In the genomic region with DNA sequence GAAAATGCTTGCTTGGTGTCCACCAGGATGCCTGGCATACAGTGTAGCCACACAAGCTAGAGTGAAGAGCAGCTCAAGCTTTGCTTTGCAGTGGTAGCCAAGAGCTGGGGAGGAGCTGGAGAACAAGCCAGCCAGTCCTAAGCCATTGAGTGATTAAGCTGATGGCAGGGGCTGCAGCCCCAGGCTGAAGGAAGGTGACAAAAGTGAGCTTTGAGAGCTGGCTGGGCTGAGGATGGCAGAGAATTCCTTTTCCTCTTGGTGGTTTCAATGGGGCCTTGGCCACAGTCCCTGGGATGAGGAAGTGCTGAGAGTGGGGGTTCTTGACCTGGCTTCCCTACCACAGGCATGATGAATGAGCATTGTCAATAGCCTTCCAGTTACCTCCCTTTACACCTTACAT, we compare ENCODE assay signal across 24 mouse cellular contexts. TPM values are rescaled to one million over a fixed set of nuclear protein-coding genes. Genes with fewer than 3 reads are reported as not detected.
DNase-seq lines count a peak whose midpoint lies in the region; ATAC-seq and TF ChIP-seq lines count a peak whose summit lies in the region.
"Had no signal": no experiment of that assay in that cellular context is flagged by ENCODE, and none has a peak within 500 bp of the region (broad histone marks: within the 10 kb centered on the region; RNA-seq: fewer than 3 reads in every experiment).

No protein-coding gene starts in this region.

- no peaks in the 10 kb centered on the region for H3K4me1 ChIP-seq in hindbrain, embryonic 16.5 days (ENCODE audit: control insufficient read depth, insufficient read depth, low read depth, low read length)
- no peaks in the 10 kb centered on the region for H3K4me1 ChIP-seq in hindbrain, embryonic 10.5 days (replicated peaks)
- H3K4me1 ChIP-seq in intestine, embryonic 14.5 days (replicated peaks; ENCODE audit: control insufficient read depth, insufficient read depth, low read length), result no peaks in the 10 kb centered on the region
- no peaks in the 10 kb centered on the region for H3K4me1 ChIP-seq in intestine, embryonic 16.5 days (ENCODE audit: control insufficient read depth, insufficient read depth, low read length)
- peaks cover 53 to 71% of the 10 kb centered on the region in 2 experiments for H3K4me1 ChIP-seq in MEL (ENCODE audit: control insufficient read depth in 1 of 2, insufficient read depth in 2 of 2, low read length in 2 of 2)
- no peaks in the 10 kb centered on the region for H3K4me1 ChIP-seq in stomach, postnatal 0 days (replicated peaks; ENCODE audit: control insufficient read depth, insufficient read depth)
- H3K4me1 ChIP-seq: embryonic facial prominence, embryonic 13.5 days; embryonic facial prominence, embryonic 15.5 days; forebrain, embryonic 10.5 days; forebrain, embryonic 12.5 days had no signal

- no peak for TF ChIP-seq EP300 in MEL (IDR thresholded peaks at IDR 0.05; ENCODE audit: low read depth in 1 of 2, low read length in 2 of 2)
- TF ChIP-seq EP300 in stomach, postnatal 0 days (optimal IDR thresholded peaks at IDR 0.05), result no peak

- no peaks in the 10 kb centered on the region for H3K27me3 ChIP-seq in hindbrain, embryonic 16.5 days (replicated peaks; ENCODE audit: control insufficient read depth, insufficient read depth, low read length)
- no peaks in the 10 kb centered on the region for H3K27me3 ChIP-seq in hindbrain, embryonic 10.5 days (ENCODE audit: insufficient read depth, poor library complexity, severe bottlenecking)
- no peaks in the 10 kb centered on the region for H3K27me3 ChIP-seq in intestine, embryonic 14.5 days (replicated peaks; ENCODE audit: control insufficient read depth, insufficient read depth, low read length)
- H3K27me3 ChIP-seq in intestine, embryonic 16.5 days (replicated peaks; ENCODE audit: control insufficient read depth, insufficient read depth, low read length), result no peaks in the 10 kb centered on the region
- H3K27me3 ChIP-seq in MEL (ENCODE audit: control insufficient read depth in 1 of 2, insufficient read depth in 2 of 2, low read length in 2 of 2), result no peaks in the 10 kb centered on the region
- no peaks in the 10 kb centered on the region for H3K27me3 ChIP-seq in stomach, postnatal 0 days (ENCODE audit: control insufficient read depth, insufficient read depth, low read length)
- H3K27me3 ChIP-seq: embryonic facial prominence, embryonic 13.5 days; embryonic facial prominence, embryonic 15.5 days; forebrain, embryonic 12.5 days; Patski had no signal

- H3K9me3 ChIP-seq in hindbrain, embryonic 16.5 days (ENCODE audit: control insufficient read depth, low read length), result no peaks in the 10 kb centered on the region
- H3K9me3 ChIP-seq in hindbrain, embryonic 10.5 days, result no peaks in the 10 kb centered on the region
- H3K9me3 ChIP-seq in intestine, embryonic 14.5 days (ENCODE audit: control insufficient read depth, low read length), result no peaks in the 10 kb centered on the region
- no peaks in the 10 kb centered on the region for H3K9me3 ChIP-seq in intestine, embryonic 16.5 days (ENCODE audit: control insufficient read depth, low read length)
- no peaks in the 10 kb centered on the region for H3K9me3 ChIP-seq in MEL (replicated peaks; ENCODE audit: insufficient read depth, low read length)
- H3K9me3 ChIP-seq in stomach, postnatal 0 days (ENCODE audit: control insufficient read depth, low read length), result no peaks in the 10 kb centered on the region
- H3K9me3 ChIP-seq: embryonic facial prominence, embryonic 13.5 days; embryonic facial prominence, embryonic 15.5 days; forebrain, embryonic 10.5 days; forebrain, embryonic 12.5 days had no signal

- no peak overlapping the region for H3K4me2 ChIP-seq in hindbrain, embryonic 16.5 days (ENCODE audit: low read length)
- H3K4me2 ChIP-seq in intestine, embryonic 14.5 days (ENCODE audit: low read length), result no peak overlapping the region
- no peak overlapping the region for H3K4me2 ChIP-seq in intestine, embryonic 16.5 days (ENCODE audit: low read depth, low read length)
- H3K4me2 ChIP-seq in stomach, postnatal 0 days (replicated peaks; ENCODE audit: low read depth), result no peak overlapping the region
- H3K4me2 ChIP-seq: embryonic facial prominence, embryonic 13.5 days; embryonic facial prominence, embryonic 15.5 days; forebrain, embryonic 12.5 days had no signal

- TF ChIP-seq RAD21 in MEL (IDR thresholded peaks at IDR 0.05; ENCODE audit: low read depth, low read length), result no peak

- H3K9ac ChIP-seq in hindbrain, embryonic 16.5 days (ENCODE audit: low read depth, low read length), result no peak overlapping the region
- H3K9ac ChIP-seq in intestine, embryonic 14.5 days (ENCODE audit: low read length), result no peak overlapping the region
- no peak overlapping the region for H3K9ac ChIP-seq in intestine, embryonic 16.5 days (ENCODE audit: low read depth, low read length)
- no peak overlapping the region for H3K9ac ChIP-seq in MEL (ENCODE audit: control insufficient read depth, low read depth, low read length, poor library complexity, severe bottlenecking)
- no peak overlapping the region for H3K9ac ChIP-seq in stomach, postnatal 0 days (ENCODE audit: low read length)
- H3K9ac ChIP-seq: embryonic facial prominence, embryonic 13.5 days; embryonic facial prominence, embryonic 15.5 days; forebrain, embryonic 12.5 days had no signal

- no peaks in the 10 kb centered on the region for H3K79me2 ChIP-seq in MEL (ENCODE audit: control insufficient read depth, insufficient read depth, low read length, poor library complexity)

- peak in 1 of 2 experiments; percentile 30; a peak in 1 of 4 replicates for TF ChIP-seq POLR2A in MEL (IDR thresholded peaks at IDR 0.05; ENCODE audit: control insufficient read depth in 1 of 2, insufficient read depth in 1 of 2, low read depth in 1 of 2, low read length in 2 of 2, poor library complexity in 1 of 2)

- no peak for DNase-seq in hindbrain, embryonic 10.5 days (ENCODE audit: low spot score)
- peak; percentile 29 for DNase-seq in intestine, embryonic 14.5 days (ENCODE audit: low spot score)
- DNase-seq in MEL (ENCODE audit: low read depth, low spot score), result peak; percentile 62
- DNase-seq in stomach, postnatal 0 days (ENCODE audit: low spot score), result peak; percentile 9
- no peak for DNase-seq in thymus, postnatal 0 days (ENCODE audit: low spot score)
- DNase-seq: adrenal gland, adult 8-10 months; adrenal gland, postnatal 14 days; adrenal gland, postnatal 36 days; cerebellum, adult 11-12 months; cerebellum, adult 2 months; cerebellum, adult 9-10 months; cerebellum, postnatal 10 days; cerebellum, postnatal 25 days had no signal

- H3K36me3 ChIP-seq in hindbrain, embryonic 16.5 days (ENCODE audit: control insufficient read depth, insufficient read depth, low read length), result no peaks in the 10 kb centered on the region
- no peaks in the 10 kb centered on the region for H3K36me3 ChIP-seq in hindbrain, embryonic 10.5 days
- H3K36me3 ChIP-seq in intestine, embryonic 14.5 days (ENCODE audit: control insufficient read depth, insufficient read depth, low read length), result no peaks in the 10 kb centered on the region
- H3K36me3 ChIP-seq in intestine, embryonic 16.5 days (ENCODE audit: control insufficient read depth, insufficient read depth, low read length), result no peaks in the 10 kb centered on the region
- peaks cover 0 to 57% of the 10 kb centered on the region in 2 experiments; a peak in 3 of 4 replicates for H3K36me3 ChIP-seq in MEL (ENCODE audit: control insufficient read depth in 1 of 2, insufficient read depth in 2 of 2, low read length in 2 of 2)
- no peaks in the 10 kb centered on the region for H3K36me3 ChIP-seq in stomach, postnatal 0 days (ENCODE audit: control insufficient read depth, insufficient read depth, low read length)
- H3K36me3 ChIP-seq: embryonic facial prominence, embryonic 13.5 days; embryonic facial prominence, embryonic 15.5 days; forebrain, embryonic 12.5 days had no signal

- no peak for TF ChIP-seq CTCF in MEL (IDR thresholded peaks at IDR 0.05 in 2 of 3, conservative IDR thresholded peaks at IDR 0.05 in 1 of 3; ENCODE audit: control insufficient read depth in 1 of 3, insufficient read depth in 1 of 3, low read depth in 2 of 3, low read length in 3 of 3, poor library complexity in 1 of 3, severe bottlenecking in 1 of 3)
- no peak for TF ChIP-seq CTCF in stomach, postnatal 0 days (IDR thresholded peaks at IDR 0.05; ENCODE audit: low read depth)

- ATAC-seq in hindbrain, embryonic 16.5 days, result peak; percentile 30; the same call in 1 of the 2 replicates
- no peak for ATAC-seq in intestine, embryonic 14.5 days (replicated peaks; ENCODE audit: low FRiP score, low TSS enrichment, low read depth)
- ATAC-seq in intestine, embryonic 16.5 days, result no peak
- no peak for ATAC-seq in stomach, postnatal 0 days (ENCODE audit: low FRiP score, low TSS enrichment)
- ATAC-seq: activated CD4-positive, CD25-positive, alpha-beta regulatory T cell, adult 4 months; forebrain, embryonic 14.5 days; forebrain, embryonic 16.5 days; Patski had no signal

- no peak overlapping the region for H3K27ac ChIP-seq in hindbrain, embryonic 16.5 days (ENCODE audit: low read depth, low read length)
- H3K27ac ChIP-seq in hindbrain, embryonic 10.5 days, result no peak overlapping the region
- H3K27ac ChIP-seq in intestine, embryonic 14.5 days (ENCODE audit: low read depth), result no peak overlapping the region
- H3K27ac ChIP-seq in intestine, embryonic 16.5 days (ENCODE audit: low read length), result no peak overlapping the region
- H3K27ac ChIP-seq in MEL (ENCODE audit: control insufficient read depth, low read depth, low read length), result peak overlapping the region; percentile 56
- H3K27ac ChIP-seq in stomach, postnatal 0 days (replicated peaks), result no peak overlapping the region
- H3K27ac ChIP-seq: embryonic facial prominence, embryonic 13.5 days; embryonic facial prominence, embryonic 15.5 days; forebrain, embryonic 10.5 days; forebrain, embryonic 12.5 days had no signal

- H3K4me3 ChIP-seq in hindbrain, embryonic 16.5 days (ENCODE audit: low read length), result no peak overlapping the region
- no peak overlapping the region for H3K4me3 ChIP-seq in hindbrain, embryonic 10.5 days
- no peak overlapping the region for H3K4me3 ChIP-seq in intestine, embryonic 14.5 days (ENCODE audit: low read depth, low read length)
- H3K4me3 ChIP-seq in intestine, embryonic 16.5 days (ENCODE audit: low read length), result no peak overlapping the region
- H3K4me3 ChIP-seq in MEL (ENCODE audit: control insufficient read depth in 1 of 2, insufficient read depth in 1 of 2, low read depth in 2 of 2, low read length in 2 of 2), result no peak overlapping the region
- no peak overlapping the region for H3K4me3 ChIP-seq in stomach, postnatal 0 days (ENCODE audit: low read depth, low read length)
- H3K4me3 ChIP-seq: embryonic facial prominence, embryonic 13.5 days; embryonic facial prominence, embryonic 15.5 days; erythroblast, embryonic 14.5 days; forebrain, embryonic 10.5 days; forebrain, embryonic 12.5 days had no signal

RNA-seq across cellular contexts. Expression of a gene that starts 13.0 kb away (rescaled TPM):
- polyA plus RNA-seq in hindbrain, embryonic 16.5 days (2015; fragmentation: Nextera tagmentation; extraction: Ambion mirVana), result 1.5 and 1.6 TPM in 2 replicates
- polyA plus RNA-seq in hindbrain, embryonic 10.5 days (2016; fragmentation: Nextera tagmentation; extraction: Ambion mirVana), result 0.90 and 1.5 TPM in 2 replicates
- polyA plus RNA-seq in intestine, embryonic 14.5 days (2014; fragmentation: Nextera tagmentation; extraction: Ambion mirVana), result 3.1 and 3.5 TPM in 2 replicates
- 9.4 and 9.7 TPM in 2 replicates for polyA plus RNA-seq in intestine, embryonic 16.5 days (2015; fragmentation: Nextera tagmentation; extraction: Ambion mirVana)
- 20.3 and 41.1 TPM in 2 replicates for total RNA-seq in MEL (2012; rRNA removed)
- polyA plus RNA-seq in MEL (2012; ENCODE audit: insufficient read depth in 1 of 2, insufficient read length in 2 of 2, low read depth in 1 of 2, low replicate concordance in 2 of 2, missing spikeins in 1 of 2), result 10 to 100 TPM in 1 of 2 experiments, not detected in 1; 32.5 TPM
- polyA plus RNA-seq in stomach, postnatal 0 days (2015; fragmentation: Nextera tagmentation; extraction: Ambion mirVana), result 4.3 and 4.5 TPM in 2 replicates
- 2.8 and 2.9 TPM in 2 replicates for polyA plus RNA-seq in thymus, postnatal 0 days (2015; fragmentation: Nextera tagmentation; extraction: Ambion mirVana)
- polyA plus RNA-seq: erythroblast, embryonic 14.5 days had no signal

Comparison
In these comparisons a context has a peak if more than half of its experiments do, and no peak if none do; other contexts are left out.
1. DNase-seq: peak in intestine, embryonic 14.5 days (single experiment), MEL (single experiment) and stomach, postnatal 0 days (single experiment); none in hindbrain, embryonic 10.5 days (single experiment) and thymus, postnatal 0 days (single experiment).